Mouse (Mus musculus) skeletal muscle tissue, adult 2 months (tissue): ENCODE measurements around the gene Tmprss2.
"Not testable (repeated sequence)": the region's sequence is repeated elsewhere in the genome, so short reads cannot be mapped to it uniquely, and the experiment has no call there.

ENCODE experiments used
- DNase-seq: peaks from one replicate; pipeline ENCODE4 v3.0.0-alpha.2; 2012; ENCODE audit warnings: low read depth, low spot score

Tmprss2 gene

GRCm38 (mm10) chr16:97591512-97591911, 19.5 kb downstream of the Tmprss2 start:
- no peak for DNase-seq

GRCm38 (mm10) chr16:97582876-97583275, 28.1 kb downstream of the Tmprss2 start:
- not testable (repeated sequence) for DNase-seq

GRCm38 (mm10) chr16:97569426-97569825, 41.6 kb downstream of the Tmprss2 start:
- no peak for DNase-seq

- DNase-seq: no peak
These were observed 42.3 kb downstream of the Tmprss2 start for GRCm38 (mm10) chr16:97568662-97569061.

GRCm38 (mm10) chr16:97544340-97544739, 66.7 kb downstream of the Tmprss2 start:
- DNase-seq: no peak

GRCm38 (mm10) chr16:97536859-97537258, 74.1 kb downstream of the Tmprss2 start:
- DNase-seq: no peak

GRCm38 (mm10) chr16:97535808-97536413, 75.1 kb downstream of the Tmprss2 start:
- peak; percentile 37 for DNase-seq

- DNase-seq: peak; percentile 77
These were observed 76.0 kb downstream of the Tmprss2 start for GRCm38 (mm10) chr16:97534876-97535461.

GRCm38 (mm10) chr16:97534448-97534847, 76.5 kb downstream of the Tmprss2 start:
- DNase-seq: no peak

GRCm38 (mm10) chr16:97533751-97534150, 77.2 kb downstream of the Tmprss2 start:
- DNase-seq: no peak

GRCm38 (mm10) chr16:97533126-97533525, 77.9 kb downstream of the Tmprss2 start:
- DNase-seq: no peak

- no peak for DNase-seq
These were observed 81.8 kb downstream of the Tmprss2 start for GRCm38 (mm10) chr16:97529241-97529640.

- peak; percentile 32 for DNase-seq
These were observed 88.0 kb downstream of the Tmprss2 start for GRCm38 (mm10) chr16:97523024-97523423.

GRCm38 (mm10) chr16:97521983-97522382, 89.0 kb downstream of the Tmprss2 start:
- no peak for DNase-seq

- DNase-seq: no peak
These were observed 94.7 kb downstream of the Tmprss2 start for GRCm38 (mm10) chr16:97516341-97516740.
